Mouse (Mus musculus): ENCODE results near the gene Cbx5. TPM values are rescaled to one million over a fixed set of nuclear protein-coding genes. Genes with fewer than 3 reads are reported as not detected.

Gene Cbx5
- polyA plus RNA-seq, 1 experiment: 23.9 TPM

DNA sequence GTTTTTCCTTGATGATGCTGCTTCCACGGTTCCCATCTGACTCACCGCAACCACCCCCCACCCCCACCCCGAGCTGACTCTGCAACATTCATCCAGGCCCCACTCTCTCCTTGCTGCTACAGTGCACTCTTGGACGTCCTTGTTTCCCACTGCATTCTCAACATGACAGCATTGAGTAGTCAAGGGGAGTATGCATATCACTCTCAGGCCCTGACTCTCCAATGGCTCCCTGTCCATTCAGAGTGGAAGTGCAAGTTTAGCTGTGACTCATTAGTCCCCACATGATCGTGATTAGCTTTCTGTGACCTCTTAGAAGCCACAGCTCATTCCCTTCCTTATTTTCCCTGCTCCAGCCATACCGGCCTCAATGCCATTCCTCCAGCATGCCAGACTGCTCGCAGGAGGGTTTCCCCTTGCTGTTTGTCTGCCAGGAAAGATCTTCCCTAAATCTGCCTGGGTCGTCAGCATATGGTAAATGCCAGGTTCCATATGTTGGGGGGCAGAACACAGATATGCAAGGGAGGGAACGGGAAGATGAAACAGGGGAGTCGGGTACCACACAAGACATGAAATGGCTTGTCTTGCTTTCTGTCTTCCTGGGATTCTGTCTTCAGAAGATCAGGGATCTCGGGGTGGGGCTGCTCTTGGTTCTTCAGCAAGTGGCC is 93.8 kb downstream of the Cbx5 start:
- DNase-seq (ENCODE audit: low spot score): no peak

DNA sequence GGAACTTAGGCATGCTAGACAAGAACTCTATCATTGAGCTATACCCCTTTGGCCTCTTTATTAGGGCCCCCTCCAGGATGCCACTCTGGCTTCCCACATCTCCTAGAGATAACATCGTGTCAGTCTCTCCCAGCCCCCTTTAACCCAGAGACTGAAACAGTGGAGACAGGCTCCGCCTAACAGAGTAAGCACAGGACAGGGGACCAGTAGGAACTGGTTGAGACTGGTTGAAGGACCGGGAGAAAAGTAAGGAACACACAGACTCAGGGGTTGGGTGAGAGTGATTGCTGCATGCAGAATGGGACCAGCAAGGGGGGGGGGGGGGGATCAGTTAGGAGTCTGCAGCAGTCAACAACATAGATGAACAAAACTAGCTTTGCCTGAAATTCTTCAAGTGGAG is 95.4 kb downstream of the Cbx5 start:
- DNase-seq (ENCODE audit: low spot score): no peak

Other genes starting within 250 kb of the Cbx5 start
- gene Hoxc8, start 249.2 kb downstream of the Cbx5 start, polyA plus RNA-seq (2012; rRNA removed): 0.39 and 0.47 TPM in 2 replicates
- gene Hoxc6, start 241.6 kb downstream of the Cbx5 start, polyA plus RNA-seq (2012; rRNA removed): 2.1 and 2.5 TPM in 2 replicates
- gene Hoxc4, start 220.9 kb downstream of the Cbx5 start, polyA plus RNA-seq (2012; rRNA removed): 0.76 and 0.80 TPM in 2 replicates
- gene Smug1, start 72.7 kb downstream of the Cbx5 start, polyA plus RNA-seq (2012; rRNA removed): 15.1 and 18.5 TPM in 2 replicates
- 323 and 341 TPM in 2 replicates for gene Hnrnpa1, start 616 bp upstream of the Cbx5 start, polyA plus RNA-seq (2012; rRNA removed)
- 0.28 and 0.34 TPM in 2 replicates for gene Nfe2, start 18.6 kb upstream of the Cbx5 start, polyA plus RNA-seq (2012; rRNA removed)
- 125 and 135 TPM in 2 replicates for gene Copz1, start 32.9 kb upstream of the Cbx5 start, polyA plus RNA-seq (2012; rRNA removed)
- gene Gpr84, start 70.8 kb upstream of the Cbx5 start, polyA plus RNA-seq (2012; rRNA removed): not detected in 2 replicates
- gene Zfp385a, start 100.3 kb upstream of the Cbx5 start, polyA plus RNA-seq (2012; rRNA removed): 9.9 and 15.6 TPM in 2 replicates
- gene Itga5, start 126.9 kb upstream of the Cbx5 start, polyA plus RNA-seq (2012; rRNA removed): 138 and 146 TPM in 2 replicates
- 0.08 TPM in 1 of 2 replicates, not detected in the other for gene Gtsf1, start 190.7 kb upstream of the Cbx5 start, polyA plus RNA-seq (2012; rRNA removed)
- gene Gtsf2, start 208.7 kb upstream of the Cbx5 start, polyA plus RNA-seq (2012; rRNA removed): not detected in 2 replicates
- gene Nckap1l, start 214.0 kb upstream of the Cbx5 start, polyA plus RNA-seq (2012; rRNA removed): 6.0 and 7.8 TPM in 2 replicates